Mouse (Mus musculus) small intestine, adult 2 months (tissue): ENCODE measurements around the gene Sys1. TPM values are rescaled to one million over a fixed set of nuclear protein-coding genes. Genes with fewer than 3 reads are reported as not detected.

Source experiments
- H3K27ac ChIP-seq: fragments of 200-500 bp; 2 replicates; pipeline ENCODE4 v1.5.1; 2012; ENCODE audit warnings: low read depth, low read length, control low read depth, inconsistent platforms; ENCODE audit not compliant: insufficient read depth
- H3K27me3 ChIP-seq: fragments of 200-500 bp; 2 replicates; pipeline ENCODE4 v1.6.1; 2012; ENCODE audit warnings: mild to moderate bottlenecking, moderate library complexity, low read length, inconsistent platforms; ENCODE audit not compliant: control insufficient read depth, insufficient read depth
- H3K36me3 ChIP-seq: fragments of 200-500 bp; 2 replicates; pipeline ENCODE4 v1.6.1; 2012; ENCODE audit warnings: mild to moderate bottlenecking, low read length, control low read depth, inconsistent platforms; ENCODE audit not compliant: control insufficient read depth, insufficient read depth
- H3K4me1 ChIP-seq: fragments of 200-500 bp; 2 replicates; pipeline ENCODE4 v1.6.1; 2012; ENCODE audit warnings: low read length, inconsistent platforms, mixed read lengths; ENCODE audit not compliant: control insufficient read depth, insufficient read depth, insufficient read length
- H3K4me3 ChIP-seq: fragments of 200-500 bp; 2 replicates; pipeline ENCODE4 v1.5.1; 2012; ENCODE audit warnings: low read depth, mild to moderate bottlenecking, control low read depth, inconsistent platforms, low read length, moderate library complexity
- CTCF ChIP-seq: fragments of 200-500 bp; IDR thresholded peaks from 2 replicates; pipeline ENCODE4 v1.5.1; 2012; ENCODE audit warnings: low read depth, mild to moderate bottlenecking, control low read depth, inconsistent platforms, low read length, moderate library complexity, mixed read lengths; ENCODE audit not compliant: insufficient replicate concordance, insufficient read length; ENCODE audit errors: extremely low read depth
- POLR2A ChIP-seq: fragments of 200-500 bp; IDR thresholded peaks from 2 replicates; pipeline ENCODE4 v1.6.1; 2012; ENCODE audit warnings: low read depth, mild to moderate bottlenecking, control low read depth, inconsistent platforms, low read length, moderate library complexity
- WGBS: fragments of 180-500 bp; shearing (Covaris S2); methylation state at CpG from one replicate; pipeline ENCODE4 v1.1.7; 2018; 5-methylcytosine and 5-hydroxymethylcytosine counted together
- polyA plus RNA-seq: library from polyadenylated mRNA; depleted of rRNA; stranded (reverse); fragments of >200 nt; gene quantifications from 2 replicates; pipeline ENCODE4 v1.2.3, GENCODE M21; 2012

Sys1 gene
- polyA plus RNA-seq, 1 experiment: 276 TPM

- Histone ChIP-seq H3K4me3 (no peak overlapping the region), H3K27me3 (no peaks in the 10 kb centered on the region), H3K36me3 (0 out of 2 replicates have a peak, but pooled peaks cover 1% of the 10 kb centered on the region), H3K27ac (no peak overlapping the region), H3K4me1 (peaks cover 14% of the 10 kb centered on the region)
- WGBS: 68% methylated on average over 2 of the region's 2 CpGs
- TF ChIP-seq CTCF: no peak
- no peak for TF ChIP-seq POLR2A
Measured at GRCm38 (mm10) chr2:164444701-164445100, 12.1 kb upstream of the Sys1 start.

GRCm38 (mm10) chr2:164445399-164446085 is 11.2 kb upstream of the Sys1 start:
- Histone ChIP-seq H3K27ac (no peak overlapping the region), H3K36me3 (0 out of 2 replicates have a peak, but pooled peaks cover under 1% of the 10 kb centered on the region), H3K4me1 (peaks cover 8% of the 10 kb centered on the region), H3K4me3 (no peak overlapping the region), H3K27me3 (no peaks in the 10 kb centered on the region)
- 85% methylated on average over 3 of the region's 3 CpGs for WGBS
- TF ChIP-seq POLR2A: no peak
- TF ChIP-seq CTCF: no peak

GRCm38 (mm10) chr2:164446086-164446469 is 10.7 kb upstream of the Sys1 start:
- 82% methylated on average over 3 of the region's 3 CpGs for WGBS
- Histone ChIP-seq H3K36me3 (no peaks in the 10 kb centered on the region), H3K4me1 (peaks cover 8% of the 10 kb centered on the region), H3K27ac (no peak overlapping the region), H3K4me3 (no peak overlapping the region), H3K27me3 (no peaks in the 10 kb centered on the region)
- TF ChIP-seq POLR2A: no peak
- no peak for TF ChIP-seq CTCF

- TF ChIP-seq CTCF (no peak), POLR2A (no peak)
- no peaks in the 10 kb centered on the region for H3K27me3 ChIP-seq
- no peak overlapping the region for H3K27ac ChIP-seq
- 96% methylated on average over 1 of the region's 1 CpGs for WGBS
- H3K4me1 ChIP-seq: peaks cover 3% of the 10 kb centered on the region; the same call in 1 of the 2 replicates
- H3K4me3 ChIP-seq: no peak overlapping the region
- no peaks in the 10 kb centered on the region for H3K36me3 ChIP-seq
Measured at GRCm38 (mm10) chr2:164448140-164448539, 8.6 kb upstream of the Sys1 start.

GRCm38 (mm10) chr2:164448921-164449320 is 7.8 kb upstream of the Sys1 start:
- no peaks in the 10 kb centered on the region for H3K27me3 ChIP-seq
- H3K27ac ChIP-seq: no peak overlapping the region
- H3K4me3 ChIP-seq: no peak overlapping the region
- 44% methylated on average over 5 of the region's 5 CpGs for WGBS
- H3K36me3 ChIP-seq: no peaks in the 10 kb centered on the region
- H3K4me1 ChIP-seq: no peaks in the 10 kb centered on the region; the same call in 1 of the 2 replicates
- TF ChIP-seq POLR2A: no peak
- TF ChIP-seq CTCF: no peak

GRCm38 (mm10) chr2:164449341-164450042 is 7.3 kb upstream of the Sys1 start:
- 63% methylated on average over 14 of the region's 14 CpGs for WGBS
- Histone ChIP-seq H3K27me3 (no peaks in the 10 kb centered on the region), H3K36me3 (no peaks in the 10 kb centered on the region), H3K27ac (no peak overlapping the region), H3K4me3 (no peak overlapping the region), H3K4me1 (peaks cover under 1% of the 10 kb centered on the region; the same call in 1 of the 2 replicates)
- TF ChIP-seq CTCF: no peak
- no peak for TF ChIP-seq POLR2A

GRCm38 (mm10) chr2:164452000-164452676 is 4.6 kb upstream of the Sys1 start:
- H3K27ac ChIP-seq: no peak overlapping the region
- H3K4me1 ChIP-seq: peaks cover 23% of the 10 kb centered on the region; the same call in 1 of the 2 replicates
- WGBS: 62% methylated on average over 13 of the region's 13 CpGs
- H3K27me3 ChIP-seq: no peaks in the 10 kb centered on the region
- no peaks in the 10 kb centered on the region for H3K36me3 ChIP-seq
- TF ChIP-seq CTCF (no peak), POLR2A (no peak)
- no peak overlapping the region for H3K4me3 ChIP-seq
